Mouse (Mus musculus): ENCODE measurements at regions not wholly inside any gene's neighbourhood (a gene's known extent, or its start where the extent isn't known, plus 50 kb on each side); places are given as distances from the start of the nearest gene placed in this dataset.

DNA sequence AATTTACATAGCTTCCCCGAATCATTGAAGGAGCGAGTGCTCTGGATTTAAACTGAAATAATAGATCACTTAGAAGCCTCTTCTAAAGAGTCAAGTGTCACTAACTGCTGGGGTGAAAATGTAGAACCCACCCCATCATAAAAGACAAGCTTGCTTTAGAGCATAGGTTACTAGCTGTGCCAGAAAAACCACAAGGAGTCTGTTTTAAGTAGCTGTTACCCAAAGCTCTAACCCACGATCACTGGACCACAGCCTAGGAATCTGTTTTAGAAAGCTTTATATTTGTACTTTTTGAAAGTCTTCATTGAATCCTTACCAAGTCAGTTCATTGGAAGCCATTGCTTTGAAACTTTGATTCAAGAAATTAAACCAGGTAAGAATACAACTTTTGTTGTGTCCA lies 233.7 kb upstream of the Dcn start:
- peak; percentile 11 for DNase-seq (ENCODE audit: low read depth, low spot score)

DNA sequence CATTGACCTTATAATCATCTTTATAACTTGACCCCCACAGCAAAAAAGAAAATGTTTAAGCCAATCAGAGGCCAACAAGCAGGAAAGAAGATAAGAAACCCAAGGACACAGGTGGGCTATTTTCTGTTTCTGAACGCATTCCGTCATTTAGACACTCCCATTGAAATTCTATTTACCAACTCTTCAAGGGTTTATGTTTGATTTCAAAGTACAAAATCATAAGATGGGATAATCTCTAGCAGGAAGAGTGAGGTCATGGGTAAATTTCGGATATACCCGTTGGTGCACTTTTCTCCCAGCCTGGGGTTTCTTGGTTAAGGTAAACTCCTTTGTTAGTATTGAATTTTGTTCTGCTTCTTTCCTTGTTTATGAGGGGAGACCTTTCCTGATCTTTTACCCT lies 230.9 kb upstream of the Dcn start:
- no peak for DNase-seq (ENCODE audit: low read depth, low spot score)

DNA sequence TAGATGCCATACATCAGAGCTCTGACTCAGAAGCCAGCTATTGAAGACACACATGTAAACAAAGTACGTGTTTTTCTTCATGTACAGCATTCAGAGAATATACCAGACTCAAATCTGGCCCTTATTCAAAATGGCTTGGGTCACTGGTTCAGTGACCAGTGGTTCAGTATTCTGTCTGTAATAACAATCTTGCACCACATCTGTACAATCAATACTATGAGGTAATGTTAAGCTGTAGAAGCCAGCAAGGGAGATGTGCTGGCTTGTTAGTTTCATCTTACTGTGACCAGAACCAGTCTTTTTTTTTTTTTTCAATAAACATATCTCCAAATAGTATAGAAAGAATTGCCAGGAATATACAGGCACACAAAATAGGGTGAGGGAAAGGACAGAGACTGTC lies 229.6 kb upstream of the Dcn start:
- no peak for DNase-seq (ENCODE audit: low read depth, low spot score)

DNA sequence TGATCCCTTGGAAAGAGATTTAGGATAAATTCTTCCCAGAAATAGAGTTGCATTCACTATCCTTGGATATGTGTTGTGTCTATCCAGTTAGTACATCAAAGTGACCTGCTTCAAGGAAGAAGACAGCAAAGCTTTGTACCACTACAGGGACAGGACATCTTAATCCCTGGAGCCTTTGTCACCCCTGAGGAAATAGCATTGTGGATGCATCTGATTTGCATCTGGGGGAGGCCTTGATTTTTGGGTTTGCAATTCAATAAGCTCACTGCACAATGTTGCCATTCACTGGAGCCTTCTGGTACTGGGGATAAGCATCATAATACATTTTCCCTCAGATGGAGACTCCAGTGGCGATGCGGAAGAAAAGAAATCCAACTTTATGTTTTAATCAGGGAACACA lies 229.2 kb upstream of the Dcn start:
- no peak for DNase-seq (ENCODE audit: low read depth, low spot score)

DNA sequence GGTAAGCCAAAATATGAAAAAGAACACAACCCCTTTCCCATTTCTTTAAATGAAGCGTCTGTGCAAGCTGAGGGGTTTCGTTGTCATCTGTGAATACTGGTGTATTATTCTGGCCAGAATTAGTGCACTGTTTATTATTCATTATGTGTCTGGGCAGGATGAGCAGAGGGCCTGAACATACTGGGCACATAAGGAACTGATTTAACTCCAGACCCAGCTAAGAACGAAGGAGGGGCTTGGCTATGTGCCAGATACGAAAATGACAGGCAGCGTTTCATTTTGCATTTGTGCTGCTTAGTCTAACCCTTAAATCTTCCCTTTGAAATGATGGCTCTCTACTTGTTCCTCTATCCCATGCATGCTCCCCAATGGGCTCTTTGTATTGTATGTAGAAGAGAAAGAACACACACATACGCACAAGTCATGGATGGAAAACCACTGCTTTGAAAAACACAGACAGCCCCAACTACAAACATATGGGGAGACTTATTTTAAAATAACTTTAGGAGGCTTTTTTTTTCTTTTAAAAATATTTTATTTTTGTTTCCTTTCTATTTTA lies 213.4 kb upstream of the Dcn start:
- peak; percentile 13 for DNase-seq (ENCODE audit: low read depth, low spot score)

DNA sequence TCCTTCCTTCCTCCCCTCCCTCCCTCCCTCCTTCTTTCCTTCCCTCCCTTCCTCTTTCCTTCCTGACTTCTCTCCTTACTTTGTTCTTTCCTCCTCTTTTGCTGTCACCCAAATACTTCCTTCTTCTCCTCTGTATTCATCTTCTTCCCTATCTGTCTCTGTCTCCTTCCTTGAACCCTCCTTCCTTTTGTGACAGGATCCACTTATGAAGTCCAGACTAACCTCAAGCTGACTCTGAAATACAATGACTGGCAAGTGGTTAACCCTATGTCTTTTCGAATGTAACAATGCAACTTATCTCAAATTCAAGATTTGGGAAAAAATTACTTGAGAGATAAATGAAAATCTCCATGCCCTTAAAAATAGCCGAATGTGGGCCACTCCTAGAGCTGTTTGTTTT lies 197.0 kb upstream of the Dcn start:
- no peak for DNase-seq (ENCODE audit: low read depth, low spot score)

DNA sequence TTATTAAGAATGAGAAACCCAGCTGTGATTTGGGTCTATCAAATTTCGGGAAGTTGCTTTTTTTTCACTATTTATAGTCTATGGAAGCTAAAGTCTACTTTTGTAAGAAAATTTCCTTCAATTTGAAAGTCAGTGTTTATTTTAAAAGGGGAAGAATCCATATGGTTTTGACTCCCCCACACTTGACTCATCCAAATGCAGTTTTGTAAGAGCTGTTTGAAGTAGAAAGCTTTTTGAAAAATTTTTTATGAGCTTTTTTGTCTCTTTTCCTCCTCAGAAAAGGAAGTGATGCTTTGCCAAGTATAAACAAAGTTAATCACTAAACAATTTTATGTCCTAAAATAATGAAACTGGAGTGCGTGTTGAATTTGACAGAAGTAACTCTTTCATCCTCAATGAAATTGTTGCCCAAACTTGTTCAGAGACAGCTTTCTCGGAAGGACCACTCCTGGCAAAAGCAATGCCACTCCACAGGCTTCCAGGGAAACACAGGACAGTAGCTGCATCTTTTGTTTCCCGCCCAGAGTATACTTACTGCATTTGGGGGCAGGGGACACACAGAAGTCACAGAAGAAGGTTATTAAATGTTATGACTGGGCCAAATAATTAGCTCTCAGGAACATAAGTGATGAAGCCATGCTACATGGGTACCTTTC lies 196.4 kb upstream of the Dcn start:
- peak; percentile 83 for DNase-seq (ENCODE audit: low read depth, low spot score)

DNA sequence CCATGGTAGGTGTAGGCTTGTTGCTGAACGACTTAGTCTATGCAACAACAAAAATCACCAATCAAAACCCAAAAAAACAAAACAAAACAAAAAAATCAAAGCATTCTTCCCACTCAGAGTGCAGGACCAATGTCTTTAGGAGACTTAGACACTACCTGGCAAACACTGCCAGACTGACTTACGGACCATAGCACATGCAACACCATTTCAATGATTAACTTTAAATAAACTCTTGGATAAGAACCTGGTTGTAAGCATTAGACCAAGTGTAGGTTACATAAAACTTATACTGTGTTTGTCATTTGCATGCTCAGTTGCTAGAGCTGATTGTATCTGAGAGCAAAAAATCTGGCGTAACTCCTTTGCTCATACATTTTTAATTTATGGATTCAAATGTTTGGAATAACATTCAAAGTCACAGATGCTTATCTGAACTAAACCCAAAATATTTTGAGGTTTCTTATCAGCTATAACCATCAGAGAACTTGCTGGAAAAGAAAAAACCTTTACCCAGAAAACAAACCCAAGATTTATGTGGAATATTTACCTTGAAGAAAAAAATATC lies 174.5 kb upstream of the Dcn start:
- no peak for DNase-seq (ENCODE audit: low read depth, low spot score)

DNA sequence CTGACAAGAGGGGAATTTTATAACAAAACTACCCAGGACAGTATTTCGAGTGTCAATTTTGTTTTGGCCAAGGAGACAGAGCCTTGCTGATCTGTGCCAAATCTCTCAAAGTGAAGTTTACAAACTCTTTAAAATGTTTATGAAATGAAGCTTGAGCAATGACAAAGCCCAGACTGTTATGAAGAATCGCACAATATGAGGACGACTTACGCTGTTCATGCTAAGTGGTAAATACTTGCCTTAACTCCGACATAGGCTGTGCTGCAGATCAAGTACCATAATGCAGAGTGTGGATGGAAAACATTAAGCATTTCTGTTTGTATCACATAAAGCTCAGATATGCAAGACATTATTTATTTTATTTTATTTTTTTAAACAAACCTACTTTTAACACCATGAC lies 169.8 kb upstream of the Dcn start:
- DNase-seq (ENCODE audit: low read depth, low spot score) = no peak

DNA sequence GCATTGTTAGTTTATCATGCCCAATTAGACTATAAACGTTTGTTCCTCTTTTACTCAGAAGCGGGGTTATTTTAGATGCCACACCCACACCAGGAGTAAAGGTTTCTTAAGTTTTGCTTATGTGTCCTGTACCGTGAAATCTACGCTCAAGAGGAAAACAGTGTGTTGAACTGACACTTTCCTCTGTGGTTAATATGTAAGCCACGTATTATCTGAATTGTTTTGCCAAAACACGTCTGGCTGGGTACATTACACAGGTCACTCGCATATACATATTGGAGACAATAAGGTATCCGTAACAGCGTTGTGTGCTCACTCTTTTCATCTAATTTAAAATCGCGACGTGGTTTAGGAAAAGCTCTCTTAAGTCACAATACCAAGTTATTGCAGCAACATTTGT lies 166.9 kb upstream of the Dcn start:
- no peak for DNase-seq (ENCODE audit: low read depth, low spot score)

DNA sequence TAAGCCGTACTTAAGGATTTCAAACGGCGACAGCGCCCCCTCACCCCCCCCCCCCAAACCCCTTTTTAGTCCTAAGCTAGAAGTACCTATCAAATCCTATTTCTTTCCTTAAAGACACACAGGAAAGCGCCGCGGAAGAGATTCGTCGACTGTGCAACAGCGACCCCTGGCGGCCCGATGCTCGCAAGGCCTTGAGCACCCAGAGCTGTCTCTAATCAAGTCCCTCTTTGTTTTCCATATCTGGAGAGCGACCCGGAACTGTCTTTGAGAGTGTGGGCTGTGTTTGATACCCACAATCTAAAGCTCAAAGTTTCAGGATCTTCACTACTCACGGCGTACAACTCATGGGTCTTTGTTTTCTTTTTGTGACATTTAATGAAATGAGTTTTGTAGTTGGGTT lies 166.4 kb upstream of the Dcn start:
- peak; percentile 98 for DNase-seq (ENCODE audit: low read depth, low spot score)

DNA sequence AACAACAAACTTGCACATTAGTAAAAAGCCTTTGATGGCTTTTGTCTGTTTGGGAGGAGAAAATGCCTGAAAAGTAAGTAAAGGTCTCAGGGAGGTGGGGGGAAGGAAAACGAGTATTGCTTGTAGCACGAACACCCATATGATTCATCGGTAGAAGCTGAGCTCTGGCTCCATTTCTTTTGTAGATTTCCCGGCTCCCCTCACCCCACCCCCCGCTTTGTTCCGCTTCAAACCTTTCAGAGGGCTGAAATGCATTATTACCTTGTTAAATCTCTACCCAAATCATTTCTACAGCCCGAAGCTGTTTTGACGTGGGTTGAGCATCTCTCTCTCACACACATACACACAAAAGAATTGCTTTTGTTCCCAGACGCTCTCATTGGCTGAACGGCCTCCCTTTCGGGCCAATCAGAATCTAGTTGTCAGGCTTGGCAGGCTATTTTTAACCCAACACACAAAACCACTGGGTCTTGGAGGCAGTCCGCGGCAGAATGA lies 166.0 kb upstream of the Dcn start:
- DNase-seq (ENCODE audit: low read depth, low spot score) = peak; percentile 99

DNA sequence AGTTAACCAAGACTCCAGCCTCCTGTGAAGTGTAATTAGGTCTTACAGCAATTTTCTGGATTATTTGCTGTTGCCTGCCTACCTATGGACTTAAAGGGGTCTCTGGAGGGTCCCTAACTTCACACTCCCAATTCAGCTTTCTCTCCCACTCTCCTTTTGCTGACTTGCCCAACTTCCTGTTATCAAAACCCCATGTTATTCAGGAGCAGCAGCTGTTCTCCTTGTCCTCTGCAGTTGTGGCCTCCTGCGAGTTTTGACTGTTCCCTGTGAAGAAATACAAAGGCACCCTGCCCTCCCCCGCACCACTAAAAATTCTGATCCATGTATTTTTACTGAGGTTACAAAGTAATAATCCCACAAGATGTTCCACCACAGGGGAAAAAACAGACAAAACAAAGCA lies 146.8 kb upstream of the Dcn start:
- no peak for DNase-seq (ENCODE audit: low read depth, low spot score)

DNA sequence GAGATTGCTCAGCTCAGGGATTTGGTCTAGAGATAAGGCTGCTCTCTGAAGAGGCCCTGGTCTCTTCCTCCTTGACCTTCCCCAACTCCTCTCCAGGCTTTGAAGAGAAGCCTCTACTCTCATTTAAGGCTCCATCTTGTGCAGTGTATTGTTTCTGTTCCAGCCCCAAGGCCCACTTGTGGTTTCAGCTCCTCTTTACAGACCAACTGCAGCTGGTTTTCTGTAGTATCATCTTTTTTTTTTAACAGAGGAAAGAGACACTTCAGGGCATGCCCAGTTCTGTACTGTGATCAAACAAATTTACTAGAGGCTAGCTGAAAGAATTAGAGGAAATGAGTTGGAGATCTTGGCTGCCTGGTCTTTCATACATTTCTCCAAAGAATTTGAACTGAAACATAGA lies 145.4 kb upstream of the Dcn start:
- no peak for DNase-seq (ENCODE audit: low read depth, low spot score)

DNA sequence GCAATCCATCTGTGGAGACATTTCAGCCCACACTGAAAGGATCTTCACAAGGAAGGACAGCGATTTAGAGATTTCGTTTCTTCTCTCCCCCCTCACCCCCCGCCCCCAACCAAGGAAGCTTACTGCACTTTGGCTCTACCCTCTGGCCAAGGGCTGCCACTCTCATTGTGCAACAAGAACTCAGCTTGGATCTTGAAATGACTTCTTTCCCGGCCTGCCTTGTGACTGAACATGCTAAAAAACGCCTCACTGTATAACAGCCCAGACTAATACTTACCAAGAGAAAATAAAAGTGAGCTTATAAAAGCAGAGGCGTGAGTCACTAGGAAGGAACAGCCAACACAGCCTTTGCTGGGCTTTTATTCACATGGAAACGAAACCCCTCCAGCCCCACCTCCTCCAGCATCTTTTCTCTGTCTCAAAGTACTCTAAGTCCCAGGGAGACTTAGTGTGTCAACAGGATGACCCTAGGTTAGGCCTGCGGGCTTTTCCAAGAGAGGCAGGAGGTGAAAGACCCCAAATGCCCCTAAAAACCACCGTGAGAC lies 144.7 kb upstream of the Dcn start:
- DNase-seq (ENCODE audit: low read depth, low spot score) = peak; percentile 8

DNA sequence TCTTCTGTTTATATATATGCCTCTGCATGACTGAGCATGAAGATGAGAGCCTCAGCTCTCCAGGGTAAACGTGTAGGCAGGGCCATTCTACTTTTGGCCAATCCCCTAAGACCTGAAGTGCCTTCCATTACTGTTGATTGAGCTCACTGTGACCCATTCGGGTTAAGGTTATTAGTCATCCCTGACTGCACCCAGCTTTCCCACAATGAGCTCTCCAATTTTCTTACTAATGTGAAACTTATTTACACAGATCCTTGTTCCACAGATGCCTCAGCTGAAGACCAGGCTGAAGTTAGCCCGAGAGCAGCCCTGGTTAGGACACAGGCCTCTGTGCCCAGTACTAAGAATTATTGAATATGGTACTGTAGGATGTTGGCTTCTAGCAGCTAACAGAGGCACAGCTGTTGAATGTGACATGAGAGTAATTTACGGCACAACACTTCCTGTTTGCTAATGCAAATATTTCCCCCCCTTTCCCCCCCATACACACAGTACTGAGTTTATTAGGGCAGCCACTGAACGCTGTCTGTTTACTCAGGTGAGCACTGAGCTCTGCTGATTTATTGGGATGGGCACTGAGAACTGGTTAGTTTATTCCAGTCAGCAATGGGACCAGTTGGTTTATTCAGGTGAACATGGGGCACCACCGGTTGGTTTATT lies 141.2 kb upstream of the Dcn start:
- DNase-seq (ENCODE audit: low read depth, low spot score) = no peak

DNA sequence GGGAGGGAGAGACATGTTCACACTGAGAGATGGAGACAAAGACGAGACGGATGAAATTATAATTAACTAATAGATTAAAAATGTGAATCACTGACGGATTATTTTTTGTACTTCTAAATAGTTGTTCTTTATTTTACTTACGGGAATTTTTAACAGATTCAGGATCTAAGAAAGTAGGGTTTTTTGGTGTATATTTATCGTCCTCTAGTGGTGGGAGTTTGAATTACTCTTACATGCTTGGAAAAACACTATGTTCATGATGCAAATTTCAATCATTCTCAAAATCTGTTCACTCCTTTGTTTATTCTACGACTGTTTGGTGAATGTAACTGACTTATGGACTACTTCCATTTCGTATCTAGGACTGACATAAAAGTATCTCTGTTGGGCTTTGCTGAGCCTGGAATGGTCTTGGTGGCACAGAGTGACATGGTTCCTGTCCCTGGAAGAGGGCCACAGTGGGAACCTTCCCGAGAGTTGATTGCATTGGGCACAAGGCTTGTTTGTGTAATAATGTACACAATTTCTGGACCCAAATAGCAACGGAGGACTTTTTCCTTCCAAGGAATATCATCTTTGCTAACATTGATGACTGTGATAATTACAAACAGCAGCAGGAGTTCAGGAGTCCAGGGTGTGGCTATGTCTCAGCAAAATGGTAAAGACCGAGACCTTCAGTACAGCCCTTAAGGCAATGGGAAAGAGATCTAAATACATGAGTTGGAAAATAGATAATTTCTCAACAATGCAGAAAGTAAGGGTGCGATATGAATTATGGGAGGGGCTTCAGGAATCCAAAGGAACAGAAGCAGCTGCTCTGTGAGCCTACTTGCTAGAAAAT lies 139.3 kb upstream of the Dcn start:
- peak; percentile 75 for DNase-seq (ENCODE audit: low read depth, low spot score)

DNA sequence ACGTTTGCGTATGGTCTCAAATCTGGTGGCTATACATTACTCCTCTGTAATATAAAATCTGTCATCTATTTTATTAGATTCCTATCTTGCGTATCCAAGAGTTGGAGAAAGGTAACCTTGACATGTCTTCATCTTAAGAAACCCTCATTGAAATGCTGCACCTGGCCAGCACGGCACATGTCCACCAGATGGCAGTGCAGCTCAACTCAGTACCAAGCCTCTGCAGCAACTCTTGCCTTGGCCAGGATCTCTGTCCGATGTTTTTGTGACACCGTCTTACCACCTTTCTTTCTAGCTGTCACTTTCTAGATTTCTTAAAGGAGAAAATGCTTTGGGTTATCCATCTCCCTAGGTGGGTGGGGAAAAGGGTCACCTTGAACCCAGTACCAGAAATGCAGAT lies 134.1 kb upstream of the Dcn start:
- DNase-seq (ENCODE audit: low read depth, low spot score) = peak; percentile 87

DNA sequence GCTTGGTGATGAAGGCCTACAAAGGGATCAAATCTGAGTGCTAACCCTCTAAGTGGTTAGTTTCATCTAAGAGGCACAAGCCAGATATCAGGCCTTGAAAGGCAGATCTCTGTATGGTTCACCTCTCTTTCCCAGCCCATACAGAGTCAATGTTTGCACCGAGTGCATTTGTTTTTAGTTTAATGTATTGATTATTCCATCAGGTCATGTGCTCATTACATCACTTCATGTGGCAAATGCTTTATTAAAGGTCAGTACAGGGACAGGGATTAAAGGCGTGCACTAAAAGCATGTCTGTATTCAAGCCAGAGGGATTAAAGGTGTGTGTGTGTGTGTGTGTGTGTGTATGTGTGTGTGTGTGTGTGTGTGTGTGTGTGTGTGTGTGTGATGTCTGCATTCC lies 132.5 kb upstream of the Dcn start:
- no peak for DNase-seq (ENCODE audit: low read depth, low spot score)

DNA sequence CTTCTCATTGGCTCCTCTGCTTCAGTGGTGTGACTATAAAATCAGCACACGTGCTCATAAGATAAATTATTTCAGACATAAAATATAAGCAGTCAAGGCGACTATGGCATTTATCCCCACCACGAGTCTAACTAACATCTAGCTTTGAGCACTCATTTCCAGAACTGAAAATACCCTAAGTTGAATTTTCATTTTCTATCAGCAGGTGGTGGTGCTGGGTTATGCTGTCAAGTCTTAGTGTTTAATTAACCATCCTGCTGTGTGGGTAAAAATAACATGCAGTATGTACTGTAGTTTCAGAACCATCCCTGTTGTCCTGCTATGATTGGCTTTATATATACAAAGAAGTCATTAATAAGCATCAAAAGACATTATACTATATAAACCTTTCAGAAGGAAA lies 110.8 kb upstream of the Dcn start:
- DNase-seq (ENCODE audit: low read depth, low spot score) = peak; percentile 33

DNA sequence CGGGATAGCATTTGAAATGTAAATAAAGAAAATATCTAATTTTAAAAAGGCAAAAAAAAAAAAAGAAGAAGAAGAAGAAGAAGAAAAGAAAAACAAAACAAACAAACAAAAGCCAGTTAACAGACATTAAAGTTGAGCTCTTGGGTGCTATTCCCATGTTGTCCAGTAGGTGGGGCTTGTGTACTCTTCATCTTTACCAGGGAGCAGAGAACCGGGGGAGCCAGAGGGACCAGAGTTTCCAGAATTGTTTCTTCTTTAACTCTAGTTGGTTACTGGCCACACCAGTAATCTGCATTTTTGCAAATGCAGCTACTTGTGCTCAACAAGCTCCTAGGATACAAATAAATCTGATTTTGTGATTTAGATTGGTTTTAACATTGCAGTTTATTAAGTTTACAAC lies 103.6 kb upstream of the Dcn start:
- DNase-seq (ENCODE audit: low read depth, low spot score) = peak; percentile 70

DNA sequence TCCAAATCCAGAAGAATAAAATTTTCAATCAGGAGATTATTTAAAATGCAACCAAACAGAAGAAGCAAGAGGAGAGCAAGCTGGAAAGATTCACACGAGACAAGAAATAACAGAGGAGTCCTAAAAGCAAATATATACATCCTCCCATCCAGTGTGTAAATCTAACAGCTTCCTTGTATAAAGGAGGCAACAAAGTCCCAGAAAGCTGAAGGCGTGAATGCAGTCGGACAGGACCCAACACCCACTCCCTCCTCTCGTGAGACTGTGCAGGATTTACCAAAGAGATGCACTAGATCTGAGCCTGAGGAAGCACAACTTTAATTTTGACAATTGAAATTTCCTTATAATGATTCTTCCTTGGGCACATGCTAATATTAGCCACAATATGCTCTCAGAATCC lies 103.0 kb upstream of the Dcn start:
- peak; percentile 5 for DNase-seq (ENCODE audit: low read depth, low spot score)
